Mouse (Mus musculus): ENCODE data around the gene Zglp1. TPM values are rescaled to one million over a fixed set of nuclear protein-coding genes. Genes with fewer than 3 reads are reported as not detected.

The Zglp1 gene
- not detected in 2 replicates for polyA plus RNA-seq (2011; ENCODE audit: insufficient read length, low read depth, missing spikeins)

DNA sequence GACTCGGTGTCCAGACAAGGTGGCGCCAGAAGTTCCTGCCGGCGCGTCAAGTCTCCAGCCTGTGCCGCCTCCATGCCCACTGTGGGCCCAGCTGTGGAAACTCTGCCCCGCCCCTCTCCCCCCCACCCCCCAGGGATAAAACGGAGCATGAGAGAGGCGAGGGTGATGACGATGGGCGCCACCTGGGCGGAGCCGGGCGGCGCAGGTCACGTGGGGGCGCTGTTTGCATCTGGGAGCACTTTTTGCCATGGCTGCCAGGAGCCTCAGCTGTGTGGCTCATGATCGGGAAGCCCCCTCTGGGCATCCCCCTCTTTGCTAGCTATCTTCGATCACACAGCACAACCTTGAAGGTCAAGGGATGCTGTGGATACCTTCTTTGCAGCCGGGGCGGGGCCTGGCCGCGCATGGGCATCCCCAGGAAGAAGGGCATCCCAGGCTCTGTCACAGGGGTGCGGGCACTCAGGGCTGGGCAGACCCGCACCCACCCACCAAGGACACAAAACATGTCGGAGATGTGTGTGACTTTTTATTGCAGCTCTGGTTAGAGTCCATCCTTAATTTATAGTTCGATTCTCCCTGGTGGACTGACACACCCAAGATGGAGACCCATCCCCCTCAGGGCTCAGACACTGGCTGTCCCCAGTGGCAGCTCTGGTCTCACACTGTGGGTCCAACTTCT is at the start of gene Zglp1:
Gene Zglp1, minus strand, starts transcription at position 88 of the 679 bp plus-strand sequence.
- Histone ChIP-seq H3K4me1 (ENCODE audit: control insufficient read depth, insufficient read depth, low read length) (peaks cover 7% of the 10 kb centered on the region), H3K4me3 (ENCODE audit: insufficient read depth, low read length) (no peak within 1 kb of the TSS), H3K27ac (ENCODE audit: insufficient read depth, low read length) (no peak within 1 kb of the TSS)
- TF ChIP-seq CTCF (IDR thresholded peaks at IDR 0.05; ENCODE audit: borderline replicate concordance, insufficient read depth, low read length): no peak
- no peak for TF ChIP-seq POLR2A (IDR thresholded peaks at IDR 0.05; ENCODE audit: low read depth, low read length)

DNA sequence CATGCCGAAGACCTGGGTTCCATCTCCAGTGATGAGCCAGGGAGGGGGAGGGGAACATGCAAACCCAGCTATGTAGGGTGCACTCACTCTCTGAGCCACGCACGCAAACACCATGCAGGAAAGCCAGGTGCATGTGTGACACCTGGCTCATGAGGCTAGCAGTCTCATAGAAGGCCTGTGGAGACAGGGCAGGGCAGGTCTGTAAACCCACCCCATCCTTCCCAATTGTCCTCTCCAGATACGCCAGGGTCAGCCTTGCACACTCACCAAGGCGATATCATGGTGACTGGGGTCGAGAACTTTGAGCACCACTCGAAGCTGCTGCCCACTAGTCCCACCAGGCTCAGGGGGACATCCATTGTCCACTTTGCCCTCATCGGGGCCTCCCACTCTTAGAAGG is 48.2 kb upstream of the Zglp1 start:
- H3K27ac ChIP-seq (ENCODE audit: insufficient read depth, low read length): no peak overlapping the region
- no peak for TF ChIP-seq POLR2A (IDR thresholded peaks at IDR 0.05; ENCODE audit: low read depth, low read length)
- TF ChIP-seq CTCF (IDR thresholded peaks at IDR 0.05; ENCODE audit: borderline replicate concordance, insufficient read depth, low read length): no peak
- no peaks in the 10 kb centered on the region for H3K4me1 ChIP-seq (ENCODE audit: control insufficient read depth, insufficient read depth, low read length)
- no peak overlapping the region for H3K4me3 ChIP-seq (ENCODE audit: insufficient read depth, low read length)

DNA sequence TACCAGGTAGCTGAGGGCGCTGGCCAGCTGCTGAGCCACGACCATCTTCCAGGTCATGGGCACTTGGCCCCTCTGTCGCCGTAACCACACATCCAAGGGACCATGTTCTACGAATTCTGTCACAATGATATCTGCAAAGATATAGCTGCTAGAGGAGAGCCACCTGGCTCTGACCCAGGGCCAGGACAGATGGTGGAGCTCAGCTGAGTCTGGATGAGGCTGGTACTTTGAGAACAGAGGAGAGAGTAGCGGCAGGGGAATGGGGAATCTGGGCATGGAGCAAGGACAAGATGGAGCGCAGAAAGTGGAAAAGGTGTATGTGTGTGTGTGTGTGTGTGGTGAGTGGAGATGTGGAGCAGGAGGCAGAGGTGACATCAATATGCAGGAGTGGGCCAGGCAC is 47.3 kb upstream of the Zglp1 start:
- no peak overlapping the region for H3K27ac ChIP-seq (ENCODE audit: insufficient read depth, low read length)
- H3K4me3 ChIP-seq (ENCODE audit: insufficient read depth, low read length): no peak overlapping the region
- TF ChIP-seq POLR2A (IDR thresholded peaks at IDR 0.05; ENCODE audit: low read depth, low read length) (no peak), CTCF (IDR thresholded peaks at IDR 0.05; ENCODE audit: borderline replicate concordance, insufficient read depth, low read length) (no peak)
- no peaks in the 10 kb centered on the region for H3K4me1 ChIP-seq (ENCODE audit: control insufficient read depth, insufficient read depth, low read length)

DNA sequence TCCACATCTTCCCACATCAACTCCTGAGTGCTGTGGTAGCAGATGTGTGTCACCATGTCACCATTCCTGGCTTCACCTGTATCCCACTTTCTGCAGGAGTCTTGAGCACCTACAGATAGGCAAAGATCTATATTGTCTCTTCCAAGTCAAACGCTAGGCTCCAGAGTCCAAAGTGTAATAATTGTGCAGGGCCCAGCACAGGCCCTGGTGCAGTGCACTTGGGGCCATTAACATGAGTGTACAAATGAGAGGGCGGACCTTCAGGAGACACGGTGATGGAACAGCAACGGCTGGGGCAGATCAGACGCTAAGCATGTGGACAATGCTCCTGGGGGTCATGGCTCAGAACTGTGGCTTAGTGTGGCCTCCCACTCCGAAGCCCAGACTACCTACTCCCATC is 46.9 kb upstream of the Zglp1 start:
- Histone ChIP-seq H3K27ac (ENCODE audit: insufficient read depth, low read length) (no peak overlapping the region), H3K4me3 (ENCODE audit: insufficient read depth, low read length) (no peak overlapping the region), H3K4me1 (ENCODE audit: control insufficient read depth, insufficient read depth, low read length) (no peaks in the 10 kb centered on the region)
- TF ChIP-seq CTCF (IDR thresholded peaks at IDR 0.05; ENCODE audit: borderline replicate concordance, insufficient read depth, low read length) (no peak), POLR2A (IDR thresholded peaks at IDR 0.05; ENCODE audit: low read depth, low read length) (no peak)

DNA sequence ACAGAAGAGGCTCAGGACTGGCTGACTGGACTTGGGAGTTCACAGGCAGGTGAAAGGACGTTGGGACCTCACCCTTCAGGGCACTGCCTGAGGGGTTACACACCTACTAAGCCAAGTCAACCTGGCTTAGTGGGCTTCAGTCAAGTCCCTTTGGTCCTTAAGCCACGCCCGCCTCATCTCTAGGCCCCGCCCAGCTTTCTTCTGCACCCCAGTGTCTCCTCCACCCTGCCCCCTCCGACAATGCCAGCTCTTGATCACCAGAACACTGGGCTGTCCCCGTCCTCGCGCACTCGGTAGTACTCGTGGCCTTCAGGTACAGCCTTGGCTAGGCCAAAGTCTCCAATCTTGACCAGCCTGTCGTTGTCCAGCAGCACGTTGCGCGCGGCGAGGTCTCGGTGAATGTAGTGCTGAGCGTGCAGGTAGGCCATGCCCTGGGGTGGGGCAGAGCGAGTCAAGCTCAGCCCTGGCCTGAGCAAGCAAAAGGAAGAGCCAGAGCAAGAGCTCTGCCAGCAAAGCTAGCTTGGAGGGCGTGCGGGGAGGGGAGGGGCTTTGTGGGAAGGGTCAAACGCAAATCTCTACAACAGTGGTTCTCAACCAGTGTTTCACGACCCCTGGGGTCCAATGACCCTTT is 40.8 kb upstream of the Zglp1 start:
- H3K27ac ChIP-seq (ENCODE audit: insufficient read depth, low read length): no peak overlapping the region
- no peaks in the 10 kb centered on the region for H3K4me1 ChIP-seq (ENCODE audit: control insufficient read depth, insufficient read depth, low read length)
- H3K4me3 ChIP-seq (ENCODE audit: insufficient read depth, low read length): no peak overlapping the region
- TF ChIP-seq CTCF (IDR thresholded peaks at IDR 0.05; ENCODE audit: borderline replicate concordance, insufficient read depth, low read length): no peak

DNA sequence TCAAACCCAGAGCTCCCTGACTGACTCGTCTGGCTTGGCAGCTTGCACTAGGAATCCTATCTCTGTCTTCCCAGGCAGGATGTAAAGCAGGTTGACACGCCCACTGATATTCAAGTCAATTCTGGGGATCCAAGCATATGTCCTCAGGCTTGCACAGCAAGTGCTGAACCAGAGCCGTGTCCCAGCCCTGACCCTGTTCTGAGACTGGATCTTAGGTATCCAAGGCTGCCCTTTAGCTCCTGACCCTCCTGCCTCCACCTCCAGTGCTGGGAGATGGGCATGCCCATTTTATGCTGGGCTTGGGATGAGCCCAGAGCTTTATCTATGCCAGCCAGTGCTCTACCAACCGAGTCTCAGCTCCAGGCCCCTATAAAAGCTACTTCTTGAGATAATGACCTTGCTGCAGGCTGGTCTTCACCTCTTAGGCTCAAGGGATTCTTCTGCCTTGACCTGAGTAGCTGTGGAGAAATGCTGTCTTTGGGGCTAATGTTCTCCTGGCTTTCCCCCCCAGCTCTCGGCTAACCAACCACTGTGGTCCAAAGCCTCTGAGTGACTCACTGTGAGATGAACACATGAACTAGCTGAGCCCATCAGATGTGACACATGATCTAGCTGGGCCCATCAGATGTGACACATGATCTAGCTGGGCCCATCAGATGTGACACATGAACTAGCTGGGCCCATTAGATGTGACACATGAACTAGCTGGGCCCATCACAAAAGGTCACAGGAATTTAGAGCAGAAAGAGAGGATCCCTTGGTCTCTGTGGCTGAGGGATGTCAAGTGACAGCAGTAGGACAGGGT is 39.1 kb upstream of the Zglp1 start:
- no peaks in the 10 kb centered on the region for H3K4me1 ChIP-seq (ENCODE audit: control insufficient read depth, insufficient read depth, low read length)
- H3K27ac ChIP-seq (ENCODE audit: insufficient read depth, low read length): no peak overlapping the region
- TF ChIP-seq CTCF (IDR thresholded peaks at IDR 0.05; ENCODE audit: borderline replicate concordance, insufficient read depth, low read length) (no peak), POLR2A (IDR thresholded peaks at IDR 0.05; ENCODE audit: low read depth, low read length) (no peak)
- no peak overlapping the region for H3K4me3 ChIP-seq (ENCODE audit: insufficient read depth, low read length)

DNA sequence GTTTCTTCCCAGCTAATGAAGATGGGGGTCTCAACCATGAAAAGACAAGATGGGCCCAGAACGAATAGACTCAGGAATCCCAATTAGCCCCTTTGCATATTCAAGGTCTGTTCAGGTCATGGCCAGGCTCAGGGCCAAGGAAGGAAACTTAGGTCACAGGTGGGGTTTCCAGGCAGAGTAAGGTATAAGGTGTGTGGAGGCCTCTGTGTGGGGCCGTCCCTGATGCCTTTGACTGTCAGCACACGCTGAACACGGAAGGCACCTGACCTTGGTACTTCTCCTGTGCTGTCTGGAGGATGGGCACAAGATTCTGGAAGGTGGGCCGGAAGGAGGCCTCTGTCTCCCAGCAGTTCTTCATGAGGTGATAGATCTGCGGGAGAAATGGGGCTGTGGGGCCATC is 37.9 kb upstream of the Zglp1 start:
- H3K27ac ChIP-seq (ENCODE audit: insufficient read depth, low read length): no peak overlapping the region
- no peaks in the 10 kb centered on the region for H3K4me1 ChIP-seq (ENCODE audit: control insufficient read depth, insufficient read depth, low read length)
- no peak overlapping the region for H3K4me3 ChIP-seq (ENCODE audit: insufficient read depth, low read length)
- TF ChIP-seq POLR2A (IDR thresholded peaks at IDR 0.05; ENCODE audit: low read depth, low read length) (no peak), CTCF (IDR thresholded peaks at IDR 0.05; ENCODE audit: borderline replicate concordance, insufficient read depth, low read length) (no peak)

DNA sequence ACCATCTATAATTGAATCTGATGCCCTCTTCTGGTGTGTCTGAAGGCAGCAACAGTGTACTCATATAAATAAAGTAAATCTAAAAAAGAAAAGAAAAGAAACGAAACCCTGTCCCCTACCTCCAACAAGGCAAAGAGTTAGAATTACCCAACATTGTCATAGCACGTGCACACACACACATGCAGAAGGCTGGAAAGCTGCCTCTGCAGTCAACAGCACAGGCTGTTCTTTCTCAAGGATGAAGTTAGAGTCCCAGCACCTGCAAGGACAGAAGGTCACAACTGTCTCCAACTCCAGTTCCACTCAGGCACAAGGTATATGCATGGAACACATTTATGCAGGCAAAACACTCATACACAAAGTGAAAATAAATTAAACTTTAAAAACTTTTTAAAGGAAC is 35.2 kb upstream of the Zglp1 start:
- TF ChIP-seq CTCF (IDR thresholded peaks at IDR 0.05; ENCODE audit: borderline replicate concordance, insufficient read depth, low read length) (no peak), POLR2A (IDR thresholded peaks at IDR 0.05; ENCODE audit: low read depth, low read length) (no peak)

DNA sequence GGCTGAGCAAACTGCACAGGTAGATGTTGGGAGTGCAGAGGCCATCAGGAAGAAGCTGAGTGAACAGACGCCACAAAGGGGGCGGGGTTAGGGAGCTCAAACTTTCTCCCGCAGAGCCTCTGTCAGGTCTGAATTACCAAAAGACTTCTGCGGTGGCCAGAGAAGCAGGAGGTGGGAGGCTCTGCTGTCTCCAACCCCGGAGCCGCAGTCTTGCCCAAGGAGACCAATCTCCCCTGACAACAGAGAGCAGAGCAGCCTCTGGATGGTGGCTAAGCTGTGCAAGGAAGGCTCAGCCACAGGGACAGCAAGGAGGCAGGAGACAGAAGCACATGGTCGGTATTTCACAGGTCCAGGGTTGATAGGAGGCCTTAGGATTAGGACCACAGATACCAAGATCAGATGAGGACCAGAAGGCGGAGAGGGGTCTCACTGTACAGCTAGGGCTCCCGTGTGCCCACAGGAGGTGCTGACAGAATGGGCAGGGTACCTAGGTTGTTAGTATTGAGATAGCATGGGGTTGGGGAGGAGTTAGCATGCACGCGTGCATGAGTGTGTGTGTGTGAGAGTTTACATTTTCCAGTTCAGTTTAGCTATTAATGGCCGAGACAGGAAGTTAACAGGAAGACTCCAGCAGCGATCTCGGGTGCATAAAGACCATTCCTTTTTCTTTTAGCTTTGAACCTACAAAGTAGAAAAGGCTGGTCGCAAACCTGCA is 33.7 kb upstream of the Zglp1 start:
- H3K4me3 ChIP-seq (ENCODE audit: insufficient read depth, low read length): no peak overlapping the region
- no peaks in the 10 kb centered on the region for H3K4me1 ChIP-seq (ENCODE audit: control insufficient read depth, insufficient read depth, low read length)
- H3K27ac ChIP-seq (ENCODE audit: insufficient read depth, low read length): no peak overlapping the region
- TF ChIP-seq CTCF (IDR thresholded peaks at IDR 0.05; ENCODE audit: borderline replicate concordance, insufficient read depth, low read length) (no peak), POLR2A (IDR thresholded peaks at IDR 0.05; ENCODE audit: low read depth, low read length) (no peak)

More for the DNA sequence above, 35.2 kb upstream of the Zglp1 start:
- no peaks in the 10 kb centered on the region for H3K4me1 ChIP-seq (ENCODE audit: control insufficient read depth, insufficient read depth, low read length)
- no peak overlapping the region for H3K27ac ChIP-seq (ENCODE audit: insufficient read depth, low read length)
- no peak overlapping the region for H3K4me3 ChIP-seq (ENCODE audit: insufficient read depth, low read length)
